Mouse (Mus musculus): ENCODE results near the gene Myo5a.

- no peak for TF ChIP-seq POLR2A (IDR thresholded peaks at IDR 0.05; ENCODE audit: low read depth, low read length)
- no peak for TF ChIP-seq CTCF (conservative IDR thresholded peaks at IDR 0.05; ENCODE audit: insufficient read depth, insufficient read length, low read depth, low read length)
These were observed 100.9 kb downstream of the Myo5a start for GRCm38 (mm10) chr9:75171721-75172120.
